Mouse (Mus musculus): ENCODE measurements around the gene Pde10a.

GRCm38 (mm10) chr17:8490971-8491370 lies 34.2 kb upstream of the Pde10a start:
- TF ChIP-seq GATA1 (IDR thresholded peaks at IDR 0.05; ENCODE audit: borderline replicate concordance, low read length) (no peak), FLI1 (IDR thresholded peaks at IDR 0.05; ENCODE audit: low read length) (no peak)

All from megakaryocyte, embryonic 14.5 days (primary cell).